Mouse (Mus musculus): ENCODE measurements around the gene Wdfy2.

DNA sequence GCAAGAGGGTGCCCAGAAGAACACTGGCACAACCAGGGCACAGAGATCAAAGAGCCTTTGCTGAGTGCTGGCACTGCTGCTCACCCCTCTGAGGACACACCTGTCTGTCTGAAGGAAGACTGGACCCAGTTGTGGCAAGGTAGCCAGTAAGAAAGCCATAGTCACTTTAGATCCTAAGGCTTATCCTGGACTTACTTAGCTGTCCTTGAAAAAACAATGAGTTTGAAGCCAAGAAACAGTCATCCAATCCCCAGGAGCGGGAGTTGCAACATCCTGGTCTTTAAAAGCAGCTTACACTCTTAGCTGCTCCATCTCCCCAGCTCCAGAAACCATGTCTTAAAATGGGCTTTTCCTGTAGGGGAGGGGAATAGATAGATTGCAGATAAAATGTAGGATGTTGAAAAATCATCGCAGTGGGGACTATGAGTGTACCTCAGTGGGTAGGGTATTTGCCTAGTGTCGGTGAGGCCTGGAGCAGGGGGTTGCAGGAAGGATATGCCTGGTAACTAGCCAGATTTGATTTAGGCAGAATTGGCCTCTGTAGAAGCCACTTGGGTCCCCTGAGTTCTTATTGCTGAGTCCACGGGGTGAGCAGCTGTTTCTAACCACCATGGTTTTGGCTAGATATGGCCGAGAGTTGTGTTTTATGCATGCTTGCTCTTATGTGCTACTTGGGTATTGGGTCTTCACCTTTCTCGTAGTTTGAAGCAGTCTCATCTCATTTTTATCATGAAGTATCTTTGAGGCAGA is 99.3 kb downstream of the Wdfy2 start:
- TF ChIP-seq CTCF (conservative IDR thresholded peaks at IDR 0.05; ENCODE audit: insufficient read depth, insufficient read length, low read depth, low read length) (no peak), POLR2A (IDR thresholded peaks at IDR 0.05; ENCODE audit: low read depth, low read length) (no peak)

Measured in kidney, adult 2 months (tissue).